Mouse (Mus musculus): ENCODE measurements around the gene Bag1.
A peak's percentile ranks its signal among the peaks of the same experiment; 100 is the strongest.

Bag1 gene

DNA sequence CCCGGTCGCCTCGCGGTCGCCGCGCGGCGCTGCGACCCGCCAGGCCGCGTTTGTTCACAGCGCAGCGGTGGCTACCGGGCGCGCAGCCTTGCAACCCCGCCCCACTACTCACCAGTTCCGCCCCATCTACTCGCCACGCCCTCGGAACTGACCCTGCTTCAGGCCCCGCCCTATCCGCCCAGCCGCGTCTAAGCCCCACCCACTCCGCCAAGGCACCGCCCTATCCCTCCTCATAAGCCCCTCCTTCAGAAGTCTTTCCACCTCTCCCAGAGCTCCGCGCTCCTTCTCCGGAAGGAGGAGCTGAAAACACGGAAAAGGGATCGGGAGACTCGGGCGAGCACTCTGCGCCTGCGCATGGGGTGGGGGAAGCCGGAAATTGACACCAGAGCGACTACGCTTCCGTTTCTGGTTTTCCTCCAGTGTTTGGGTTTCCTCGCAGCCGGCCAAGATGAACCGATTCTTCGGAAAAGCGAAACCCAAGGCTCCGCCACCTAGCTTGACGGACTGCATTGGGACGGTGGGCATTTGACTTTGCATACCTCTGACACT is at the start of gene Bag1, which contains the start of gene Chmp5:
Gene Bag1 (minus strand): TSS at position 135 of the 549 bp plus-strand sequence.
Gene Chmp5 (plus strand): TSS at position 248 of the 549 bp plus-strand sequence.
- peak; percentile 97 to 99 for DNase-seq (ENCODE audit: low spot score in 2 of 2)

DNA sequence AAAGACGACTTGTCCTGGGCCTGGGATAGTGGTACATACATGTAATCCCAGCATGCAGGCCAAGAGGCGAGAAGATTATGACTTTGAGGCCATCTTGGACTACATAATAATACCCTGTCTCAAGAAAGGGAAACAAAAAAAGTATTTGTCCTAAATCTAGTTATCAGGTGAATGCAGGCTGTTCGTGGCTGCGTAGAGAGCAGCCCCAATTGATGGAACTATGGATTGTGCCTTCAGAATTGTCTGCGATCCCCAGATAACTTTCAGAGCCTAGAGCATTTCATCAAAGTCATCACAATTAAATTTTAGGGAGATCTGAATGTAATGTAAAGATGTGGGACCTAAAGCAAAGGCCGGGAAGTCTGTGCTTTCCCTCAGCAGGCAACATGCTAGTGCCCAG is 48.2 kb upstream of the Bag1 start:
- DNase-seq (ENCODE audit: low spot score in 2 of 2), result no peak

DNA sequence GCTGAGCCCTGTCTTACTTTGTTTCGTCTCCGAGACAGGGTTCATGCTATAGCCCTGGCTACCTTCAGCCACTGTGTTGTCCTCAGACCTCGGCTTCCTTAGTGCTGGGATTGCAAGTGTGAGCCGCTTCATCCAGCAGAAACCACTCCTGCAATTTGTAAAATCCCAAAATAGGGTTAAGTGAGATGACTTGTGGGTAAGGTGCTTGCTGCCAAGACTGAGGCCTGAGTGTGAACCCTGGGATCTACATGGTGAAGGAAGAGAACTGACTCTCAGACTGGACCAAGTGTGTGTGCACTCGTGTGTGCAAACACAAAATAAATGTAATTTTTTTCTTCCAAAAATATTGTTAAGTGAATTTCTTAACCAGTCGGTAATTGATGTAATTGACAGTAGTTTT is 41.5 kb upstream of the Bag1 start:
- no peak for DNase-seq (ENCODE audit: low spot score in 2 of 2)

DNA sequence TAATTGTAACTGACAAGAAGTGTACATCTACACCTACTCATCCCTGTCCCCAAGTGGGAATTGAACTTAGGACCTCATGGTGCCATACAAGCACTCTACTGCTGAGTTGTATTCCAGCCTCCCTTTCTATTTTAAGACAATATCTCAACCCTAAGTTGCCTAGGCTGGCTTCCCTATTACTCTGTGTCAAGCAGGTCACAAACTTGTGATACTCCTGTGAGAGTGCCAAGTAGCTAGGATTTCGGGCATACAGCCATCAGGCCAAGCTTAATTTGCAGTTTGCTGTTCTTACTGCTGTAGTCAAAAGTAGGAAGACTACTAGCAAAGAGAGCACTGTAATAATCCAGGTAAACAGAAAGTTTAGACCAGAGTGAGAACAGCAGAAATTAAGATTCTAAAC is 35.6 kb upstream of the Bag1 start:
- no peak for DNase-seq (ENCODE audit: low spot score in 2 of 2)

DNA sequence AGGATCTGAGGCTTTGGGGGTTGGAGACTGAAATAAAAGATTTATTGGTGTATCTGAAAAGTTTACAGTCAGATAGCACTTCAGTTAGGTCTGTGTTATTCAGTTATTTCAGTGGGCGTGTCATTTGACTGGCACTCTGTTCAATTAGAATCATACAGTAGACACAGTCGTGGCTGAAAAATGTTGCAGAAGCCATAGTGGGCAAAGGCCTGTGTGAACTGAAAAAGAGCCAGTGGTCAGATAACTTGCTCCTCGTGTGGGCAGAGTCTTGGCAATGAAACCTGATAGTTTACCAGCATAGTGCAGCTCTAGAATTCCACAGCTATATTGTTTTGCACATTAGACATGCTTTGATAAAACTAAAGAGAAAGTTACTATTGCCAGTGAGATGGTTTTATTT is 34.4 kb upstream of the Bag1 start:
- DNase-seq (ENCODE audit: low spot score in 2 of 2), result no peak

DNA sequence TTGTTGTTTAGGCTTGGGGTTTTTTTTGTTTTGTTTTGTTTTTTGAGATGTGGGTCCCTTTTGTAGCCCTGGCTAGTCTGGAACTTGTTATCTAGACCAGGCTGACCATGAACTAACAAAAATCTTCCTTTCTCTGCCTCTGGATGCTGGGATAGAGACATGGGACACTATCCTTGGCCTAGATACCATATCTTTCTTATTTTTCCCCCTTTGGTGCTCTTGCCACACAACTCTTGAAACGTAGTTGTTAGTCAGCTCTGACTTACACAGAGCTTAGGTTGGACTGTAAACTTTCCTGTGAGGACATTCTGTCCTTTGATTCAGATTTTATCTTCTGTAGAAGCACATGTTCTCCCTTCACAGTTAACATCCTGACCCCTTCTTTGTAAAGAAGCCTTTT is 31.3 kb upstream of the Bag1 start:
- DNase-seq (ENCODE audit: low spot score in 2 of 2), result no peak

DNA sequence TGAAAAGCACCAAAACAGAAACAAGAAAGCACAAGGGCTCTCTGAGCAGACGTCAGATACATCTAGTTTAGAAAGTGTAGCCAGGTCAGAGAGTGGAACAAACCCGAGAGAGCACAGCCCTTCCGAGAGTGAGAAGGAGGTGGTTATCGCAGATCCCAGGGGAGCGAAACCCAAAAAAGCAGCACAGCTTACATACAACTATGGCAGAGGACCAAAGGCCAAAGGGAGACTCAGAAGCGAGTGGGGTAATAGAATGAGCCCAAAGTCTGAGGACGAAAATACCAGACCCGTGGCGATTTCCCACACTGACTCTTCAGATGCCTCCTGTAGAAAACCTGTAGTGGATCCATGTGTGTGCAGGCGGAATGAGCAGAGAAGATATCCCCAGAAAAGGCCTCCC is 28.6 kb upstream of the Bag1 start:
- DNase-seq (ENCODE audit: low spot score in 2 of 2), result no peak

DNA sequence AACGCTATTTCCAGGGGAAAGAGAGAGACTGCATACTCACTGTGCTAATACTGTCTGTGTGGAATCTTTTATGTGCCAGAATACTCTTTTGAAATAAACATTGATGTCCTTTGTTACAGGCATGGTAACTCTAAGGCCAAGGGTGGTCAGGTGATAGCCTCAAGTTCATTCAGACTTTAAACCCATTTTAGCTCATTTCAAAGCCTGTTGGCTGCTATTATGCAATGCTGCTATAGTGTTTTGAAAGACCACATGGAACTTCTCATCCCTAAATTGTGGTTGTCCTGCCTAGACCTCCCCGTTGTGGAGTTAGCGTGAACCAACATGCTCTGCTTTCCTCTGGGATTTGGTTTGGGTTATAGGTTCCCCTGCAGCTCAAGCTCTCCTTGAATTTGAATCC is 27.6 kb upstream of the Bag1 start:
- DNase-seq (ENCODE audit: low spot score in 2 of 2), result no peak

DNA sequence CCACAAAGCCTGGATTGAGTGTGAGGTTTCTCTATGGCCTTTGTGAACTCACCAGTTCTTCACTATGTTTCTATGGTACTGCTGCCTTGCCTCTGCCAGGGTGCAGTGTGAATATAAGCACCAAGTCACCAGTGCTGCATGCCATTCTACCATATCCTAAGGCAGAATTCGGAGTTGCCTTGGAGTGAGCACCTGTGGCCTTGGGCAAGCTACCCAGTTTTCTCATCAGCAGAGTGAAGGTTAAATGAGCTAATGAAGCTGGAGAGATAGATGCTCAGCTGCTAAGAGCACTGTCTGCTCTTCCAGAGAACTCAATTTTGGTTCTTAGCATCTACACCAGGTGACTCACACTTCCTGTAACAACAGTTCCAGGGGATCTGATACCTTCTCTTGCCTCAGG is 25.9 kb upstream of the Bag1 start:
- DNase-seq (ENCODE audit: low spot score in 2 of 2), result no peak

DNA sequence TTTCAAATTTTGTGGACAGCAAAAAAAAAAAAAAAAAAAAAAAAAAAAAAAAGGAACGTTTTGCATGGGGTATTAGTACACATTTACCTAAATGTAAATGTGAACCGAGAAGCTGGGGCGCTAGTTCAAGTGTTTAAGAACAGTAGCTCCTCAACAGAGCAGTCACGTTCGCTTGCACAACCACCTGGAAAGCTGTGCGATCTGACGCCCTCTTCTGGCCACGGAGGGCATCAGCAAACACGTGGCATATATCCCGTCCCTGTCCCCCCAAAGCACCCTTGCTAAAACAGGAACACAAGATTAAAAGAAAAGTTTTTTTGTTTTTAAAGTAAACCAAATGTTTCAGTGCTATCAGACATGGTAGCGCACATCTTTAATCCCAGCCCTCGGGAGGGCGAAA is 23.6 kb upstream of the Bag1 start:
- DNase-seq (ENCODE audit: low spot score in 2 of 2), result peak in 1 of 2 experiments; percentile 4

DNA sequence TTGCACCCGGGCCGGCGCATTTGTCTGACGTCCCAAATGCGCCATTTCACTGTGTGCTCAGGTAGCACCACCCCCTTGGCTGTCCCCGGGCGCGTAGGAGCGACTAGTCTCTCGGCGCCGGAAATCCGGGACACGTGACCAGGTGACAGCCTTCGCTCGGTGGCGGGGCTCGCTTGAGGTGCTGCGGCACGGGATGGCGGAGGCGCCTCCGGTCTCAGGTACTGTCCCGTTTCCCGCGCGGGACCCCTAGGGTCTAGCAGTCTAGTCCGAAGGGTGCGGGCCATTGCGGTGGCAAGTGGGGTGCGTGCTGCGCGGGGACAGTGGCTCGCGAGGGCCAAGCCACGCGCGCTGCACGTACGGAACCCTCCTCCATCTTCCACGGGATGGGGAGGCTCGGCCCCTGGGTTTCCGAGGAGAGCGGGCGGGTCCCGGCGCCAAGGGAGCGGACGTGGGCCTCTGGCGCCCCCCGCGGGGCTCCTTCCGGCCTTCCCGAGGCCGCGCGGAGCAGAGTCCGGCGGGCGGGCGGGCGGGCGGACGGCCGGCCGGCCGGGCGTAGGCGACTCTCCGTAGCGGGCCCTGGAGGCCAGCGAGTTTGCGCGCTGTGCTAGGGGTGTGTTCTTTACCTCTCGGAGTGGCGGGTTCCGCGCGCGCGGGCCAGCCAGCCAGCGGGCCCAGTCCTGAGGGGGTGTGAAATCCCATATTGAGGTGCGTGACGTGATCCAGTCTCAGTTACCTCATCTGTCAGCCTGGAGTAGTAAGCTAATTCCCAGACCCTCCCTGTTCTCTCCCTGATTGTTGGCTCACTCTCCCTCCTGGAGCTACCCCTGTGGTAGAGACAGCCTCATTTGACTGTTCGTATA is 23.0 kb upstream of the Bag1 start, which contains the start of gene Nfx1:
Gene Nfx1 (plus strand): TSS at position 65 of the 860 bp plus-strand sequence.
- peak; percentile 85 to 95 for DNase-seq (ENCODE audit: low spot score in 2 of 2)

DNA sequence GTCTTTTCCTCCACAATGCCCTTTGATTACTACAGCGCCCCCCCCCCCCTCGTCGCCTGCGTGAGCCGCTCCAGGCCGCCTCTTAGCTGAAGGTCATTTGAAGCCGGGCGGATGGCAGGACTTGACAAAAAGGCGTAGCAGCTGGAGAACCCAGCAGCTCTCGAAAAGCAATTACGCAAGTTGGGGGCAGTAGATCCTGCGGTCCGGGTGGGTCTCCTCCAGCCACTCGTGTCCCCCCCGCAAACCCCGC is 22.4 kb upstream of the Bag1 start:
- no peak for DNase-seq (ENCODE audit: low spot score in 2 of 2)

DNA sequence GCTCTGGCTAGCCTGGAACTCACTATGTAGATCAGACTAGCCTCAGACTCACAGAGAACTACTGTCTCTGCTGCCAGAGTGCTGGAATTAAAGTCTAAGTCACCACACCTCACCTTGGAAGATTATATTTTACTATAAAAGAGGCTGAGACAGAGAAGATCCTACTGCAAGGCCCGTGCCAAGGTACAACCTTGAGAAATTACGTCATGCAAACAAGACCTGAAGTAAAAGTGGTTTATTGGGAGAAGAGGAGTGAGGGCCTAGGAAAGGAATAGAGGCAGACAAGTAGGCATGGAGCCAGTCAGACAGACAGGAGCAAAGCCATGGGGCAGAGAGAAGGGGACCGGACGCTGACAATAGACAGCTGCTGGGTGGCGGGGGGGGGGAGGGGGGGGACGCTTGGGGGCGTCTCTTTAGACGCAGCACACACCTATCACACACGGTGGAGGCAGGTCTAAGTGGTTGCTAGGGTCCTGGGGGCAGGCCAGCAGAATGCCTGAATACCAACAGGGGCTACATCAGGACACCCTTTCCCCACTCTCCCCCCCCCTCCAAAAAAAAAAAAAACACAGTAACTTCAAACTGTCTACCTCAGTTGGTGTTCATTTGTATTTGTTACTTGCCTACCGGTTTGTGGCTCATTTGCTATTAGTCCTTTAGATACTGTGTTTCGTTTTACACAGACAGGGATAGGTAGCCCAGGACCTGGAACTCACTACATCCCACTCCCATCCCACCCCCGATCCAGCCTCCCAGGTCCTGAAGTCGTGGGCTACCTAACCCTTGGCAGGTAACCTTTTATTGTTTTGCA is 21.9 kb upstream of the Bag1 start:
- DNase-seq (ENCODE audit: low spot score in 2 of 2), result no peak

DNA sequence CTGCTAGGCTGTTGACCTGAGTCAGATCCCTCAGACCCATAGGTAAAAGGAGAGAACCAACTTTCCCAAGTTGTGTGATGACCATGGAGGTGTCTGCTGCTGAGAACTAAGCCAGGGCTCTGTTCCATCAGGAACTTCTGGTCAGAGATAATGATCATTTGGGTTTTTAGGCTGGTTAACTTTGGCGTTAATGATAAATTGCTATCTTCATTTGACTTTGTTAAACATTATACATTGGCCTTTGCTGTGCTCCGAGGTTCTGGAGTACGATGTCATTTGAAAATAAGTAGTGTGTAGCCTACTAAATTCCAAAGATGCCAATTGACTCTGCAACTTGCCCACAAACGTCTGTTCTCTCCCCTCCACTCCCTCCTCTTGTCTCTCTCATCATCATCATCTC is 21.1 kb upstream of the Bag1 start:
- DNase-seq (ENCODE audit: low spot score in 2 of 2), result no peak

DNA sequence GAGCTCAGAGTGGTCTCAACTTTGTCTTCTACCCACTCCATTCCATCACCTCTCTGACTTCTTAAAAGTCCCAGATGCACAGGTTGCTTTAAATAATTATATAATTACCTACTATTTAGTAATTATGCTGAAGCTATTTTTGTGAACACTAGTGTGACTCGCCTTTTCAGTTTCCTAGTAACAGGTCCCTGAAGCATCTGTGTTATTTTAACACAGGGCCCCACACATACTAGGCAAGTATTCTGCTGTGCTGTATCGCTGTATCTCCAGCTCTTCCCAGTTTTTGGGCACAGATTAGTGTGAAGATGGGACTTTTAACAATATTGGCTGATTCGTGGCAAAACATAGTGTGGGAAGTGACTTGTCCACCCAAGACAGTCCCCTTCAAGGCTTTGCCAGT is 15.4 kb upstream of the Bag1 start:
- DNase-seq (ENCODE audit: low spot score in 2 of 2), result no peak

DNA sequence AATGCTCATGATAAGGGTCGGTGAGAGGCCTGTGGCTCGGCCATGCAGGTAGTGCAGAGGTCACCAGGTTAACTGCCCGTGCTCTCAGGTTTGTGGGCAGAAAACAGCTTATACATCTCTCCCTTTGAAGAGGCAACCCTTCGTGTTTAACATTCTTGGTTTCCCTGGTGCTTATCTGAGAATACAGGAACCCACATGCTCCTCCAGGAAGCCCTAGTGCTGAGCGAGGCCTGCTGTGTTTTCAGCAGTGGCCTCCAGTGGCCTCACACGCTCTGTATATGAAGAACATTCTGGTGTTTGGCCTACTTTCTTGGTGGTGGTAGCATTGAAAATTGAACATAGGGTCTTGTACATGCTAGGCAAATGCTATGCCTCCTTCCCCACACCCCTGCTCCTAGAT is 7.8 kb upstream of the Bag1 start:
- no peak for DNase-seq (ENCODE audit: low spot score in 2 of 2)

DNA sequence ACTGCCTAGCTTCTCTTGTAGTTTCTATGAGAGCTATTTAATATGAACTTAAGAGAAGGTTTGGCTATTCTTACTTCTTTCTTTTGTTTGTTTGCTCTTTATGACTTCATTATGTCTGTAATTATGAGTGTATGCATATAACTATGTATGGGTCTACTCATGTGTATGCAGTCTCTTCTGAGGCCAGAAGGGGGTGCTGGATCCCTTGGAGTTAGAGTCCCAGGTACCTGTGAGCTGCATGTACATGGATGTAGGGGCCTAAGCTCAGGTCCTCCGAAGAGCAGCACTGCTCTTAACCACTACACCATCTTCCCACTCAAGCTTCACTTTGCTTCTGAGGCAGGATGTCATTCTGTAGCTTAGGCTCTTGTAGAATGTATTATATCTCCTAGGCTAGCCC is 5.4 kb upstream of the Bag1 start:
- DNase-seq (ENCODE audit: low spot score in 2 of 2), result no peak

DNA sequence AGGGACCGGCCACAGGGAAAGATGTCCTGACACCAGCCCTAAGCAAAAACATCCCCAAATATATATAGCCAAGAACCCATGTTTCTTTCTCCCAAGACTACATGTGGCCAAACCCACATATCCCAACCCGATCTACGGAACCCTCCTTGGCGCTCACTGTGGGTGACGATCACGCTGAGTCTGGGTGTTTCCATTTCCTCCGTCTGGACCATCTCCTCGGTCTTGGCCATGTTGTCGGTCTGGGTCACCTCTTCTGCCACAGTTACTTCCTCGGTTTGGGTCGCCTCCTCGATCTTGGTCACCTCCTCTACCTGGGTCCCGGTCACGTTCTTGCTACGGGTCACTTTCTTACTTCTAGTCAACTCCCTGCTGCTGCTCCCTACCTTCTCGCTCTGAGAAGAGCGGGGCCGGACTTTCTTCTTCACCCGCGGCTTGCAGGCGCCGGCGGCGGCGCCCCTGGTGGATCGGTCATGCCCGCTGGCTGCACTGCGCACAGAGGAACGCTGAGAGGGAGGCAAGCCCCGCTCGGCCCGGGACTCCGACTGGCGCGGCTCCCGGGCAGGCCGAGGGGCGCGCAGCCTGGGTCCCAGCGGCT is 432 bp downstream of the Bag1 start:
- no peak for DNase-seq (ENCODE audit: low spot score in 2 of 2)

DNA sequence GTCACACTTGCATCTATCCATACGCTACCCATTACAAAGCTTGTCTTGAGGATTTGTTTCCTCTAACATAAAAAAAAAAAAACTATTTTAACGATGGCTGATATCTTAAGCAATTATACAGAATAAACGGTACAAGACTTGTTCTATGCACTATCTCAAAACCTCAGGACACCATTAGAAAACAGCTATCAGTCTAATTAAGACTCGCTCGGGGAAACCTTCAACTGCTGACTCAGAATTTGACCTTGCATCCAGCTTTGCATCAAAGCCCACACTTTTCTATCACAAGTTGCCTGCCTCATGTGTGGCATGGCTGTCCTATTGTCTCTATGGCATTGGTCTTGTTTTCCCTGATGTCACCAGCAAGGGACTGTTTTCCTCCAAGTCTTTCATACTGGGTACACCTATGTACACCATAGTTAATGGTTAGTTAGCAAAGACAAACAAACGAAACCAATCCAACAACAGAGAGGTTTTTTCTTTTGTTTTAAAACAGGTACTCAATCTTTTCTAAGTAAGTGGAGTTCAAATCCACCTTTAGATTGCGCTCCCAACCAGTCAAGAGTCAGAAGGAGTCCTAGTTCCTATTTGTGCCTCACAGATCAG is 1.5 kb downstream of the Bag1 start:
- DNase-seq (ENCODE audit: low spot score in 2 of 2), result no peak

DNA sequence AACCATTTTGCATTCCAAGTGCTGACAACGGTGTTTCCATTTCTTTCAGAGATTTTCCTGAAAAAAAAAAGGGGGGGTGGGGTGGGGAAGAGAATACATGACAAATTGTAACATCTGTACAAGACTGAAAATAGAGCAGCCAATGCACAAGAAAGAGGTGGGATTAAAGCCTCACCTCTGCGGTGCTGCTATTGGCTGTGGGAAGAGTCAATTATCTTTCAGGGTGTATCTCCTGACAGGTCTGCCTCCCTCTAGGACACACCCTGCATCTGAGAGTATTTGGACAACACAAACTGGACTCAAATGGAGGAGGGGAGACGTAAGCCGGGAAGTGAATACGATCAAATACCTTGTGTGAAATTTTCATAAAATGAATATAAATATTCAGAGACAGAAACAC is 4.4 kb downstream of the Bag1 start:
- no peak for DNase-seq (ENCODE audit: low spot score in 2 of 2)

DNA sequence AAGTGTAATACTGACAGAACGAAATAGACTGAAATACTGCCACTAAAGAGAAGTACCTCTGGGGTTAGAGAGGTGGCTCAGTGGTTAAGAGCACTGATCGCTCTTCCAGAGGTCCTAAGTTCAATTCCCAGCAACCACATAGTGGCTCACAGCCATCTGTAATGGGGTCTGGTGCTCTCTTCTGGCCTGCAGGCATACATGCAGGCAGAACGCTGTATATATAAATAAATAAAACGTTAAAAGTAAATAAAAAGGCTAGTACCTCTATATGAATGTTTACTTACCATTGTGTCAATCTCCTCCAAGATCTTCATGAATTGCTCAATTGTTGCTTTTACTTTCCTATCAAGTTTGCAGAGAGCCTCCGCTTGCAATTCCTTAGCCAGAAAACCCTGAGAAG is 9.3 kb downstream of the Bag1 start:
- DNase-seq (ENCODE audit: low spot score in 2 of 2), result no peak

DNA sequence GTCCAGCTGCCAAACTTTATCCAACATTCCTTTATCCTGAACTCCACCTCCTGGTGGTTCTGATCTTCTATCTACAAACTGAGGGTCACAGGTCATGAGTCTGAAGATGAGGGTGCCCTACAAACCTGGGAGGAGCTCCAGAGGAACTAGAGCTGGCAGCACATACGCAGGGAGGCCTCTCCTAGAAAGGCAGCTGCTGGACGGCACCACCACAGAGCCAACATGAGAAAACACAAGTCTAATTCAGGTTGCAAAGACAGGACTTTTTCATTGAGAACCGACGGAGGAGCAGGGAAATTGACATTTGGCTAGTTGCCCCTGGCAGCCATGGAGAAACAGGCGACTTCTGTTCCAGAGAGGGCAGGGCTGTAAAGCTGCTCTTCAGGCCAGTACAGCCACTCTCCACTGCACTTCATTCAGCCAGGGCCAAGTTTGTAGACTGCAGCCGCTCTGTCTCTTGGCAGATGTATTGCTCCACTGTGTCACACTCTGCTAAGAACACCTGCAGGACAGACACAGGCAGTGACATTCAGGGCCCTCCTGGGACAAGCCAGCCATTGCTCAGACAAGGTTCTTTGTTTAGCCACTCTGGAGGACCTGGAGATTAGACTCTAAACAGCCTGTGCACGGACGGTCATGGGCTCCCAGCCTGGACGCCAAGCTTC is 11.8 kb downstream of the Bag1 start:
- DNase-seq (ENCODE audit: low spot score in 2 of 2), result peak; percentile 45 to 61
